Mouse (Mus musculus): Measurements from ENCODE around the gene Mfsd14b. TPM values are rescaled to one million over a fixed set of nuclear protein-coding genes. Genes with fewer than 3 reads are reported as not detected.

Mfsd14b gene
- total and polyA plus RNA-seq, 2 experiments = 11.8 to 35.0 TPM

DNA sequence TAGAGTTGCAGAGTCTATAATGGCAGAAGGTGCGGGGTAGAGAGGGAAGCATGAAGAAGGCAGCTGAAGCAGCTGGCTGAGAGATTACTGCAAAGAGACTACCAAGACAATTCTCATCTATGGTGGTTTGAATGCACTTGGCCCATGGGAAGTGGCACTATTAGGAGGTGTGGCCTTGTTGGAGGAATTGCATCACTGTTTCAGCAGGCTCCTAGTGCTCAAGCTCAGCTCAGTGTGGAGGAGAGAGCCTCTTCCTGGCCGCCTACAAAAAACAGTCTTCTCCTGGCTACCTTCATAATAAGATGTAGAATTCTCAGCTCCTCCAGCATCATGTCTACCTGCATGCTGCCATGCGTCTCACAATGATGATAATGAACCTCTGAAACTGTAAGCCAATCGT, 16.9 kb downstream of the Mfsd14b start:
- DNase-seq (ENCODE audit: extremely low read depth, low read depth, low spot score) = no peak
- Histone ChIP-seq H3K4me1 (ENCODE audit: control insufficient read depth, insufficient read depth, low read length) (no peaks in the 10 kb centered on the region), H3K27me3 (ENCODE audit: control insufficient read depth, insufficient read depth, low read length) (no peaks in the 10 kb centered on the region), H3K27ac (replicated peaks; ENCODE audit: insufficient read depth, low read depth, low read length) (no peak overlapping the region), H3K9ac (ENCODE audit: low read depth, low read length) (no peak overlapping the region), H3K4me3 (ENCODE audit: insufficient read depth, low read depth, low read length) (no peak overlapping the region), H3K79me2 (ENCODE audit: control insufficient read depth, insufficient read depth, low read length) (peaks cover 13% of the 10 kb centered on the region; the same call in 1 of the 2 replicates), H3K36me3 (ENCODE audit: control insufficient read depth, insufficient read depth, low read length) (peaks cover 1% of the 10 kb centered on the region; the same call in 1 of the 2 replicates)
- TF ChIP-seq CTCF (IDR thresholded peaks at IDR 0.05; ENCODE audit: low read depth, low read length) (no peak), POLR2A (IDR thresholded peaks at IDR 0.05; ENCODE audit: extremely low read depth, insufficient read depth, low read length) (no peak)
- 97% methylated on average over 4 of the region's 4 CpGs for WGBS

DNA sequence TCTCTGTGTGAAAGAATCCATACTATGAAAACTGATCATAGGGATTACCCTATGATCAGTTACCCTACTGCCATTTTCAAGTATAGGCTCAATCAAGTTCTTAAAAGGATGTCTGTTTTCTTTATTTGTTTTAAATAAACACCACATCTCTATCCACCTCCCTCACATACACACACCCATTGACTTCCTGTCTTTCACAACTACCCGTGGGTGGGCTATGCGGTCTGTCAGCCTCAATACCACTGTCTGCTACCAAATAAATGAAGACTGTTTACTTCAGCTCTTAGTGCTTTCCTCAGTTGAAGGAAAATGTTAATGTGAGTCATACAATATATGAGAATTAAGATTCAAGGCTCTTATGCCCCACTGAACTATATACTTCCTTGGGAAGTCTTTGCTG, 42.8 kb downstream of the Mfsd14b start:
- 78% methylated on average over 2 of the region's 2 CpGs for WGBS
- no peak for DNase-seq (ENCODE audit: extremely low read depth, low read depth, low spot score)
- TF ChIP-seq CTCF (IDR thresholded peaks at IDR 0.05; ENCODE audit: low read depth, low read length) (no peak), POLR2A (IDR thresholded peaks at IDR 0.05; ENCODE audit: extremely low read depth, insufficient read depth, low read length) (no peak)
- Histone ChIP-seq H3K36me3 (ENCODE audit: control insufficient read depth, insufficient read depth, low read length) (peaks cover 26% of the 10 kb centered on the region), H3K27me3 (ENCODE audit: control insufficient read depth, insufficient read depth, low read length) (no peaks in the 10 kb centered on the region), H3K4me1 (ENCODE audit: control insufficient read depth, insufficient read depth, low read length) (no peaks in the 10 kb centered on the region), H3K79me2 (ENCODE audit: control insufficient read depth, insufficient read depth, low read length) (no peaks in the 10 kb centered on the region), H3K4me3 (ENCODE audit: insufficient read depth, low read depth, low read length) (no peak overlapping the region), H3K9ac (ENCODE audit: low read depth, low read length) (no peak overlapping the region), H3K27ac (replicated peaks; ENCODE audit: insufficient read depth, low read depth, low read length) (no peak overlapping the region)

DNA sequence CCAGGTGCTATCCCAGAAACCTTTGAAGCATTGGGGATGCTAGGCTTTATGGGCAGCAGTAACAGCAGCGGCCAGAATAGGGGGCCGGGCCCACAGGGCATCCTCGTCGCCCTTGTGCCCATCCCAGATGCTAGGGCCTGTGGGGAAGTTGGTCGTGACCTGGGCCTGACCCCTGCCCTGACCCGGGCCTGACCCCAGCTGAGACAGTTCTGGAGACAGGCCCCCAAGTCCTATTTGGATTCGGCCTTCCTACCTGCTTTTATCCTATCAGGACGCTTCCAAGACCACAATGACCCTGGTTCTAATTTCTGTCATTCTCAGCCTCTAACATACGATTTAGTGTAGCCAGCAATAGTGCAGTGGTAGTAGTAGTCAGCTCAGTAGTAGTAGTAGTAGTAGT, 60.1 kb downstream of the Mfsd14b start, which contains the start of gene Prss47:
TSS of gene Prss47 (minus strand) at position 101 of the 400 bp plus-strand sequence.
- H3K27ac ChIP-seq (replicated peaks; ENCODE audit: insufficient read depth, low read depth, low read length) = no peak within 1 kb of the TSS
- H3K36me3 ChIP-seq (ENCODE audit: control insufficient read depth, insufficient read depth, low read length) = no peaks in the 10 kb centered on the region
- DNase-seq (ENCODE audit: extremely low read depth, low read depth, low spot score) = no peak
- H3K9ac ChIP-seq (ENCODE audit: low read depth, low read length) = no peak within 1 kb of the TSS
- H3K27me3 ChIP-seq (ENCODE audit: control insufficient read depth, insufficient read depth, low read length) = no peaks in the 10 kb centered on the region
- no peak within 1 kb of the TSS for H3K4me3 ChIP-seq (ENCODE audit: insufficient read depth, low read depth, low read length)
- H3K4me1 ChIP-seq (ENCODE audit: control insufficient read depth, insufficient read depth, low read length) = no peaks in the 10 kb centered on the region
- WGBS = 90% methylated on average over 9 of the region's 9 CpGs
- TF ChIP-seq POLR2A (IDR thresholded peaks at IDR 0.05; ENCODE audit: extremely low read depth, insufficient read depth, low read length) = no peak
- TF ChIP-seq CTCF (IDR thresholded peaks at IDR 0.05; ENCODE audit: low read depth, low read length) = no peak
- no peaks in the 10 kb centered on the region for H3K79me2 ChIP-seq (ENCODE audit: control insufficient read depth, insufficient read depth, low read length)

DNA sequence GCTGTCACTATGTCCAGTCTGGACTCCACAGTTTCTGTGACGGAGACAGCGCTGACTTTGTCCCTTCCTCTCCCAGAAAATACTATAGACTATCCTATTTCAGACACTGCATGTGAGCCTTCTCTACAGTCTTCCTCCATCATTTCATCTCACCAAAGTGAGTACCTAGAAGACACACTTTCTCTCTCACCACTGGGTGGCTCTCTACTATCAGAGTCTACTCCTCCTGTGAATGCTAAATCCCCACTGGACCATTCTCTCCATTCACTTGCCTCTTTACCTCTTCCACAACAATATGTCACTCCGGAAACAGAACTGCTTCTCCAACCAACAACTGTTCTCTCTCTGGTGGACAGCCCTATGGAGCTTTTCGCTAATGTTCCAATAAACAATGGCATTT, 77.7 kb downstream of the Mfsd14b start:
- H3K79me2 ChIP-seq (ENCODE audit: control insufficient read depth, insufficient read depth, low read length) = no peaks in the 10 kb centered on the region
- no peak overlapping the region for H3K4me3 ChIP-seq (ENCODE audit: insufficient read depth, low read depth, low read length)
- 69% methylated on average over 4 of the region's 4 CpGs for WGBS
- H3K4me1 ChIP-seq (ENCODE audit: control insufficient read depth, insufficient read depth, low read length) = no peaks in the 10 kb centered on the region
- H3K27me3 ChIP-seq (ENCODE audit: control insufficient read depth, insufficient read depth, low read length) = no peaks in the 10 kb centered on the region
- no peak overlapping the region for H3K9ac ChIP-seq (ENCODE audit: low read depth, low read length)
- TF ChIP-seq POLR2A (IDR thresholded peaks at IDR 0.05; ENCODE audit: extremely low read depth, insufficient read depth, low read length) (no peak), CTCF (IDR thresholded peaks at IDR 0.05; ENCODE audit: low read depth, low read length) (no peak)
- no peaks in the 10 kb centered on the region for H3K36me3 ChIP-seq (ENCODE audit: control insufficient read depth, insufficient read depth, low read length)
- peak; percentile 23 for DNase-seq (ENCODE audit: extremely low read depth, low read depth, low spot score)
- no peak overlapping the region for H3K27ac ChIP-seq (replicated peaks; ENCODE audit: insufficient read depth, low read depth, low read length)

DNA sequence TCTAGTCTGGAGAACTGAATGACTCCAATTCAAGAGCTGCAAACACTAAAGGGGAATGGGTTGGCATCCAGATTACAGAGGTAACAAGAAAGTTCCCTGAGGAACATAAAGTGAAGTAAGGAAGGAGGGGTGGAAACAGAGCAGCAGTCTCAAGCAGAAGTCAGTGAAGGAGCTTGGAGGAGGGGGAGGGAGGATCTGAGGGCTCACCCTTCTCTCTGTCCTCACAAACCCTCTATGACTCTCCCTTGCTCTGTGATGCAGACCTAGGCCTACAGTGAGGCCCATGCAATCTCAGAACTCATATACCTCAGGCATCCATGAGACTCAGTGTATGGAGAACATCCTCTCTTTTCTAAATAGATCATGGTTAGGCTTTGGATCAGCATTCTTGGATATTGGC, 80.0 kb downstream of the Mfsd14b start, which contains the start of gene Spata31d1c:
TSS of gene Spata31d1c (plus strand) at position 301 of the 400 bp plus-strand sequence.
- TF ChIP-seq CTCF (IDR thresholded peaks at IDR 0.05; ENCODE audit: low read depth, low read length) (no peak), POLR2A (IDR thresholded peaks at IDR 0.05; ENCODE audit: extremely low read depth, insufficient read depth, low read length) (no peak)
- no peak within 1 kb of the TSS for H3K4me3 ChIP-seq (ENCODE audit: insufficient read depth, low read depth, low read length)

More for the DNA sequence above, 80.0 kb downstream of the Mfsd14b start, which contains the start of gene Spata31d1c:
- H3K36me3 ChIP-seq (ENCODE audit: control insufficient read depth, insufficient read depth, low read length) = no peaks in the 10 kb centered on the region
- H3K4me1 ChIP-seq (ENCODE audit: control insufficient read depth, insufficient read depth, low read length) = no peaks in the 10 kb centered on the region
- H3K27ac ChIP-seq (replicated peaks; ENCODE audit: insufficient read depth, low read depth, low read length) = no peak within 1 kb of the TSS
- DNase-seq (ENCODE audit: extremely low read depth, low read depth, low spot score) = no peak
- no peaks in the 10 kb centered on the region for H3K79me2 ChIP-seq (ENCODE audit: control insufficient read depth, insufficient read depth, low read length)
- H3K9ac ChIP-seq (ENCODE audit: low read depth, low read length) = no peak within 1 kb of the TSS
- no peaks in the 10 kb centered on the region for H3K27me3 ChIP-seq (ENCODE audit: control insufficient read depth, insufficient read depth, low read length)

Other genes starting within 250 kb of the Mfsd14b start
- not detected in 2 replicates for gene Cntnap3, start 209.0 kb downstream of the Mfsd14b start, total RNA-seq (2014; rRNA removed)
- 0.05 TPM in 1 of 2 replicates, not detected in the other for gene Cntnap3, start 209.0 kb downstream of the Mfsd14b start, polyA plus RNA-seq (2012; rRNA removed)
- not detected in 2 replicates for gene Spata31, start 195.6 kb downstream of the Mfsd14b start, total RNA-seq (2014; rRNA removed)
- not detected in 2 replicates for gene Spata31, start 195.6 kb downstream of the Mfsd14b start, polyA plus RNA-seq (2012; rRNA removed)
- gene Spata31d1c, start 79.9 kb downstream of the Mfsd14b start, total RNA-seq (2014; rRNA removed) = not detected in 2 replicates
- gene Spata31d1c, start 79.9 kb downstream of the Mfsd14b start, polyA plus RNA-seq (2012; rRNA removed) = 0.02 TPM in 1 of 2 replicates, not detected in the other
- gene Prss47, start 60.2 kb downstream of the Mfsd14b start, total RNA-seq (2014; rRNA removed) = not detected in 2 replicates
- gene Prss47, start 60.2 kb downstream of the Mfsd14b start, polyA plus RNA-seq (2012; rRNA removed) = not detected in 2 replicates
- gene Olfr465-ps1, start 25.1 kb upstream of the Mfsd14b start, total RNA-seq (2014; rRNA removed) = not detected in 2 replicates
- not detected in 2 replicates for gene Olfr465-ps1, start 25.1 kb upstream of the Mfsd14b start, polyA plus RNA-seq (2012; rRNA removed)
- gene Olfr466, start 37.3 kb upstream of the Mfsd14b start, total RNA-seq (2014; rRNA removed) = not detected in 2 replicates
- not detected in 2 replicates for gene Olfr466, start 37.3 kb upstream of the Mfsd14b start, polyA plus RNA-seq (2012; rRNA removed)
- not detected in 2 replicates for gene Nlrp4f, start 93.0 kb upstream of the Mfsd14b start, total RNA-seq (2014; rRNA removed)
- gene Nlrp4f, start 93.0 kb upstream of the Mfsd14b start, polyA plus RNA-seq (2012; rRNA removed) = not detected in 2 replicates
- gene Gm10775, start 146.6 kb upstream of the Mfsd14b start, total RNA-seq (2014; rRNA removed) = not detected in 2 replicates
- gene Gm10775, start 146.6 kb upstream of the Mfsd14b start, polyA plus RNA-seq (2012; rRNA removed) = not detected in 2 replicates
- 17.0 and 18.7 TPM in 2 replicates for gene Zfp369, start 165.8 kb upstream of the Mfsd14b start, total RNA-seq (2014; rRNA removed)
- gene Zfp369, start 165.8 kb upstream of the Mfsd14b start, polyA plus RNA-seq (2012; rRNA removed) = 8.9 and 10.9 TPM in 2 replicates

All from liver, adult 2 months (tissue).